In the genomic region with DNA sequence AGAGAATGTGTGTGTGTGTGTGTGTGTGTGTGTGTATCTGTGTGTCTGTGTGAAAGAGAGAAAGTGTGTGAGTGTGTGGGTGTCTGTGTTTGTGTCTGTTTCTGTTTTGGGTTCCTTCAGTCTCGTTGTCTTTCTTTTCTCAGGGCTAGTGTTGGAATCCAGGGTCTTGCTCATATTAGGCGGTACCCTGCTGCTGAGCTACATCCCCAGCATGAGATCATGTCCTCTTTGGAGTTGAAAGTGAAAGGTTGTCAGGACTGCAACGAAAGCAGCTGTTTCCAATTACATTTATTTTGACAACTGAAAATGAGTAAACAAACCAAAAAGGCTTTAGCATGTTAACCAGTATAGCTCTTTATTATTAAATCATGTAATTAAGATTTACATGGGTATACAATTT, we compare ENCODE assay signal across 30 mouse cellular contexts. TPM values are rescaled to one million over a fixed set of nuclear protein-coding genes. Genes with fewer than 3 reads are reported as not detected.
DNase-seq lines count a peak whose midpoint lies in the region; ATAC-seq and TF ChIP-seq lines count a peak whose summit lies in the region.
"Had no signal": no experiment of that assay in that cellular context is flagged by ENCODE, and none has a peak within 500 bp of the region (broad histone marks: within the 10 kb centered on the region; RNA-seq: fewer than 3 reads in every experiment).

No protein-coding gene starts in this region.

- DNase-seq in embryonic facial prominence, embryonic 11.5 days (ENCODE audit: low spot score) = peak; percentile 50
- no peak for DNase-seq in embryonic facial prominence, embryonic 10.5 days (ENCODE audit: low spot score)
- peak; percentile 3 for DNase-seq in hindbrain, postnatal 0 days (ENCODE audit: low spot score)
- DNase-seq in brain, adult 2 months (ENCODE audit: low read depth, low spot score) = peak; percentile 4
- DNase-seq in forelimb bud, embryonic 11.5 days (ENCODE audit: low read depth, low spot score) = peak; percentile 7
- DNase-seq in kidney, postnatal 14 days = no peak
- DNase-seq: adrenal gland, adult 2 months; cerebellum, adult 11 months; cerebellum, postnatal 10 days; gastrocnemius, postnatal 10 days; kidney, adult 18-20 months; kidney, postnatal 36 days; right cerebral cortex, adult 18-20 months; thymus, adult 2 months; thymus, postnatal 36 days had no signal

- no peak for TF ChIP-seq CTCF in hindbrain, postnatal 0 days (IDR thresholded peaks at IDR 0.05; ENCODE audit: low read depth)

- H3K27ac ChIP-seq in embryonic facial prominence, embryonic 11.5 days (replicated peaks; ENCODE audit: low read depth, low read length) = no peak overlapping the region
- H3K27ac ChIP-seq in embryonic facial prominence, embryonic 10.5 days (replicated peaks) = no peak overlapping the region
- no peak overlapping the region for H3K27ac ChIP-seq in hindbrain, postnatal 0 days
- no peak overlapping the region for H3K27ac ChIP-seq in hindbrain, embryonic 13.5 days
- H3K27ac ChIP-seq: embryonic facial prominence, embryonic 15.5 days; forebrain, embryonic 13.5 days; heart, embryonic 10.5 days; heart, embryonic 15.5 days; hindbrain, embryonic 15.5 days; kidney, embryonic 15.5 days; layer of hippocampus, adult 2 months; left cerebral cortex, adult 2 months; limb, embryonic 13.5 days; lung, embryonic 15.5 days; neural tube, embryonic 12.5 days had no signal

- H3K9ac ChIP-seq in embryonic facial prominence, embryonic 11.5 days (replicated peaks; ENCODE audit: low read length) = no peak overlapping the region
- no peak overlapping the region for H3K9ac ChIP-seq in hindbrain, postnatal 0 days (replicated peaks; ENCODE audit: low read length)
- H3K9ac ChIP-seq in hindbrain, embryonic 13.5 days = no peak overlapping the region
- H3K9ac ChIP-seq: embryonic facial prominence, embryonic 15.5 days; forebrain, embryonic 13.5 days; heart, embryonic 15.5 days; hindbrain, embryonic 15.5 days; kidney, embryonic 15.5 days; limb, embryonic 13.5 days; lung, embryonic 15.5 days; neural tube, embryonic 12.5 days had no signal

- no peaks in the 10 kb centered on the region for H3K36me3 ChIP-seq in embryonic facial prominence, embryonic 11.5 days (replicated peaks; ENCODE audit: control insufficient read depth, insufficient read depth, low read depth, low read length)
- H3K36me3 ChIP-seq in embryonic facial prominence, embryonic 10.5 days (replicated peaks) = no peaks in the 10 kb centered on the region
- H3K36me3 ChIP-seq in hindbrain, postnatal 0 days (ENCODE audit: insufficient read depth, low read length) = no peaks in the 10 kb centered on the region
- H3K36me3 ChIP-seq in hindbrain, embryonic 13.5 days = no peaks in the 10 kb centered on the region
- H3K36me3 ChIP-seq: embryonic facial prominence, embryonic 15.5 days; heart, embryonic 10.5 days; heart, embryonic 15.5 days; hindbrain, embryonic 15.5 days; kidney, embryonic 15.5 days; limb, embryonic 13.5 days; lung, embryonic 15.5 days; neural tube, embryonic 12.5 days had no signal

- ATAC-seq in embryonic facial prominence, embryonic 11.5 days (replicated peaks; ENCODE audit: insufficient number of reproducible peaks, low FRiP score, low TSS enrichment, low read depth) = no peak
- no peak for ATAC-seq in hindbrain, postnatal 0 days
- no peak for ATAC-seq in hindbrain, embryonic 13.5 days (ENCODE audit: low FRiP score)
- no peak for ATAC-seq in frontal cortex, adult (ENCODE audit: low TSS enrichment)
- ATAC-seq: forebrain, embryonic 13.5 days; midbrain, embryonic 16.5 days had no signal

- WGBS in embryonic facial prominence, embryonic 11.5 days = 30% methylated on average over 3 of the region's 3 CpGs
- 29% methylated on average over 3 of the region's 3 CpGs for WGBS in embryonic facial prominence, embryonic 10.5 days
- WGBS in hindbrain, postnatal 0 days = 34% methylated on average over 3 of the region's 3 CpGs
- WGBS in hindbrain, embryonic 13.5 days = 46% methylated on average over 3 of the region's 3 CpGs

- H3K9me3 ChIP-seq in embryonic facial prominence, embryonic 11.5 days (replicated peaks; ENCODE audit: control insufficient read depth, low read length) = no peaks in the 10 kb centered on the region
- no peaks in the 10 kb centered on the region for H3K9me3 ChIP-seq in embryonic facial prominence, embryonic 10.5 days
- no peaks in the 10 kb centered on the region for H3K9me3 ChIP-seq in hindbrain, postnatal 0 days (ENCODE audit: low read length)
- no peaks in the 10 kb centered on the region for H3K9me3 ChIP-seq in hindbrain, embryonic 13.5 days
- H3K9me3 ChIP-seq: embryonic facial prominence, embryonic 15.5 days; forebrain, embryonic 13.5 days; heart, embryonic 10.5 days; heart, embryonic 15.5 days; hindbrain, embryonic 15.5 days; kidney, embryonic 15.5 days; limb, embryonic 13.5 days; lung, embryonic 15.5 days; neural tube, embryonic 12.5 days had no signal

- no peaks in the 10 kb centered on the region for H3K4me1 ChIP-seq in embryonic facial prominence, embryonic 11.5 days (ENCODE audit: control insufficient read depth, insufficient read depth, low read length)
- H3K4me1 ChIP-seq in embryonic facial prominence, embryonic 10.5 days = no peaks in the 10 kb centered on the region
- H3K4me1 ChIP-seq in hindbrain, postnatal 0 days (ENCODE audit: insufficient read depth, low read length) = no peaks in the 10 kb centered on the region
- no peaks in the 10 kb centered on the region for H3K4me1 ChIP-seq in hindbrain, embryonic 13.5 days (replicated peaks)
- H3K4me1 ChIP-seq: embryonic facial prominence, embryonic 15.5 days; forebrain, embryonic 13.5 days; heart, embryonic 10.5 days; heart, embryonic 15.5 days; hindbrain, embryonic 15.5 days; kidney, embryonic 15.5 days; limb, embryonic 13.5 days; lung, embryonic 15.5 days; neural tube, embryonic 12.5 days had no signal

- H3K4me2 ChIP-seq in embryonic facial prominence, embryonic 11.5 days (ENCODE audit: low read depth, low read length) = no peak overlapping the region
- no peak overlapping the region for H3K4me2 ChIP-seq in hindbrain, postnatal 0 days (ENCODE audit: low read depth, low read length)
- H3K4me2 ChIP-seq in hindbrain, embryonic 13.5 days = no peak overlapping the region
- H3K4me2 ChIP-seq: embryonic facial prominence, embryonic 15.5 days; forebrain, embryonic 13.5 days; heart, embryonic 15.5 days; hindbrain, embryonic 15.5 days; kidney, embryonic 15.5 days; limb, embryonic 13.5 days; liver, embryonic 11.5 days; lung, embryonic 15.5 days; neural tube, embryonic 12.5 days had no signal

- H3K4me3 ChIP-seq in embryonic facial prominence, embryonic 11.5 days (ENCODE audit: low read depth, low read length) = no peak overlapping the region
- H3K4me3 ChIP-seq in embryonic facial prominence, embryonic 10.5 days = no peak overlapping the region
- H3K4me3 ChIP-seq in hindbrain, postnatal 0 days (ENCODE audit: low read length) = no peak overlapping the region
- no peak overlapping the region for H3K4me3 ChIP-seq in hindbrain, embryonic 13.5 days
- H3K4me3 ChIP-seq: embryonic facial prominence, embryonic 15.5 days; forebrain, embryonic 13.5 days; heart, embryonic 10.5 days; heart, embryonic 15.5 days; hindbrain, embryonic 15.5 days; kidney, embryonic 15.5 days; layer of hippocampus, adult 2 months; left cerebral cortex, adult 2 months; limb, embryonic 13.5 days; lung, embryonic 15.5 days; neural tube, embryonic 12.5 days had no signal

- no peaks in the 10 kb centered on the region for H3K27me3 ChIP-seq in embryonic facial prominence, embryonic 11.5 days (ENCODE audit: control insufficient read depth, insufficient read depth, low read length)
- no peaks in the 10 kb centered on the region for H3K27me3 ChIP-seq in embryonic facial prominence, embryonic 10.5 days (replicated peaks; ENCODE audit: low read depth, poor library complexity, severe bottlenecking)
- H3K27me3 ChIP-seq in hindbrain, postnatal 0 days (ENCODE audit: insufficient read depth, low read length) = no peaks in the 10 kb centered on the region
- H3K27me3 ChIP-seq in hindbrain, embryonic 13.5 days = no peaks in the 10 kb centered on the region
- H3K27me3 ChIP-seq: embryonic facial prominence, embryonic 15.5 days; forebrain, embryonic 13.5 days; heart, embryonic 15.5 days; hindbrain, embryonic 15.5 days; kidney, embryonic 15.5 days; limb, embryonic 13.5 days; lung, embryonic 15.5 days; neural tube, embryonic 12.5 days had no signal

RNA-seq across cellular contexts. Expression of gene Pnpt1, which starts 58.3 kb away (rescaled TPM):
- 52.4 and 62.7 TPM in 2 replicates for polyA plus RNA-seq in embryonic facial prominence, embryonic 11.5 days (2014; fragmentation: Nextera tagmentation; extraction: Ambion mirVana)
- 48.0 and 49.2 TPM in 2 replicates for polyA plus RNA-seq in embryonic facial prominence, embryonic 10.5 days (2016; fragmentation: Nextera tagmentation; extraction: Ambion mirVana)
- 40.4 and 42.8 TPM in 2 replicates for total RNA-seq in hindbrain, postnatal 0 days (2014; rRNA removed)
- polyA plus RNA-seq in hindbrain, postnatal 0 days (2015; fragmentation: Nextera tagmentation; extraction: Ambion mirVana) = 20.9 and 23.0 TPM in 2 replicates
- 25.1 and 27.7 TPM in 2 replicates for polyA plus RNA-seq in hindbrain, embryonic 13.5 days (2015; fragmentation: Nextera tagmentation; extraction: Ambion mirVana)

Comparison
In these comparisons a context has a peak if more than half of its experiments do, and no peak if none do; other contexts are left out.
1. DNase-seq: peak in embryonic facial prominence, embryonic 11.5 days (single experiment), hindbrain, postnatal 0 days (single experiment), brain, adult 2 months (single experiment) and forelimb bud, embryonic 11.5 days (single experiment); none in embryonic facial prominence, embryonic 10.5 days (single experiment) and kidney, postnatal 14 days (single experiment).